Mouse (Mus musculus) G1E (cell line): Measurements from ENCODE around the gene Col9a1.

Experiments used
- CTCF ChIP-seq: IDR thresholded peaks from 2 replicates; pipeline ENCODE4 v1.5.1; 2012; ENCODE audit warnings: low read depth, low read length, inconsistent platforms, mixed read lengths
- GATA1 ChIP-seq: IDR thresholded peaks from 2 replicates; pipeline ENCODE4 v1.6.1; 2012; ENCODE audit warnings: borderline replicate concordance, low read length, inconsistent platforms, mixed read lengths
- POLR2AphosphoS5 ChIP-seq: IDR thresholded peaks from 2 replicates; pipeline ENCODE4 v1.6.1; 2012; ENCODE audit warnings: low read depth, low read length, inconsistent platforms; ENCODE audit not compliant: insufficient replicate concordance

GRCm38 (mm10) chr1:24184981-24185380, 7.6 kb downstream of the Col9a1 start:
- no peak for TF ChIP-seq CTCF
- TF ChIP-seq GATA1 = no peak
- no peak for TF ChIP-seq POLR2AphosphoS5
